Mouse (Mus musculus) retina, postnatal 1 day (tissue): ENCODE data around the gene Car15.

Source experiments
- DNase-seq: peaks from one replicate; pipeline ENCODE4 v3.0.0-alpha.2; 2012

Car15 gene

GRCm38 (mm10) chr16:17838051-17838450 is at the start of gene Car15:
Gene Car15, minus strand, starts transcription at chr16:17838364.
- DNase-seq, result no peak

- no peak for DNase-seq
These were observed 46.0 kb upstream of the Car15 start for GRCm38 (mm10) chr16:17884116-17884515.

- no peak for DNase-seq
These were observed 44.0 kb upstream of the Car15 start for GRCm38 (mm10) chr16:17882196-17882595.

GRCm38 (mm10) chr16:17879571-17879970 is 41.4 kb upstream of the Car15 start:
- DNase-seq, result no peak

- no peak for DNase-seq
These were observed 37.9 kb upstream of the Car15 start for GRCm38 (mm10) chr16:17876096-17876495.

GRCm38 (mm10) chr16:17875174-17875573 is 37.0 kb upstream of the Car15 start:
- DNase-seq, result no peak

- no peak for DNase-seq
These were observed 34.8 kb upstream of the Car15 start for GRCm38 (mm10) chr16:17872995-17873394.

GRCm38 (mm10) chr16:17871248-17871647 is 33.1 kb upstream of the Car15 start:
- no peak for DNase-seq

GRCm38 (mm10) chr16:17865770-17866169 is 27.6 kb upstream of the Car15 start:
- no peak for DNase-seq

GRCm38 (mm10) chr16:17865293-17865692 is 27.1 kb upstream of the Car15 start:
- no peak for DNase-seq

GRCm38 (mm10) chr16:17858592-17858991 is 20.4 kb upstream of the Car15 start:
- peak; percentile 49 for DNase-seq

- no peak for DNase-seq
These were observed 19.0 kb upstream of the Car15 start for GRCm38 (mm10) chr16:17857157-17857556.

GRCm38 (mm10) chr16:17853263-17853662 is 15.1 kb upstream of the Car15 start:
- DNase-seq, result no peak

GRCm38 (mm10) chr16:17851860-17852259 is 13.7 kb upstream of the Car15 start:
- no peak for DNase-seq

- DNase-seq, result no peak
These were observed 13.2 kb upstream of the Car15 start for GRCm38 (mm10) chr16:17851331-17851730.

- no peak for DNase-seq
These were observed 11.3 kb upstream of the Car15 start for GRCm38 (mm10) chr16:17849486-17849885.

- peak; percentile 80 for DNase-seq
These were observed 10.8 kb upstream of the Car15 start for GRCm38 (mm10) chr16:17848928-17849327.

- no peak for DNase-seq
These were observed 10.3 kb upstream of the Car15 start for GRCm38 (mm10) chr16:17848431-17848830.

GRCm38 (mm10) chr16:17843701-17844365 is 5.7 kb upstream of the Car15 start:
- no peak for DNase-seq

GRCm38 (mm10) chr16:17842437-17842836 is 4.3 kb upstream of the Car15 start:
- DNase-seq, result no peak

GRCm38 (mm10) chr16:17839976-17840375 is 1.8 kb upstream of the Car15 start:
- no peak for DNase-seq

- DNase-seq, result no peak
These were observed 2.7 kb downstream of the Car15 start for GRCm38 (mm10) chr16:17835481-17835880.

- DNase-seq, result no peak
These were observed 3.6 kb downstream of the Car15 start for GRCm38 (mm10) chr16:17834543-17834942.

- DNase-seq, result peak; percentile 55
These were observed 4.3 kb downstream of the Car15 start for GRCm38 (mm10) chr16:17833681-17834399.

- DNase-seq, result peak; percentile 50
These were observed 4.9 kb downstream of the Car15 start for GRCm38 (mm10) chr16:17833321-17833680.
